Mouse (Mus musculus) CH12.LX (cell line): Measurements from ENCODE around the gene Gm12185.
"Not testable (repeated sequence)": the region's sequence is repeated elsewhere in the genome, so short reads cannot be mapped to it uniquely, and the experiment has no call there.

ENCODE experiments used
- CTCF ChIP-seq, 2 experiments: IDR thresholded peaks in 1 of 2; conservative IDR thresholded peaks in 1 of 2; 2 replicates each; pipeline ENCODE4 v1.5.1; 2011 to 2012; ENCODE audit warnings: low read depth in 2 of 2, low read length in 2 of 2, improper control_type of control experiment in 1 of 2, inconsistent platforms in 1 of 2, mild to moderate bottlenecking in 1 of 2, moderate library complexity in 1 of 2
- E2F4 ChIP-seq: IDR thresholded peaks from 2 replicates; pipeline ENCODE4 v1.6.1; 2011; ENCODE audit warnings: low read depth, low read length, improper control_type of control experiment; ENCODE audit not compliant: insufficient replicate concordance
- EP300 ChIP-seq: IDR thresholded peaks from 2 replicates; pipeline ENCODE4 v1.6.1; 2011; ENCODE audit warnings: low read length, improper control_type of control experiment
- GABPA ChIP-seq: IDR thresholded peaks from 2 replicates; pipeline ENCODE4 v1.6.1; 2012; ENCODE audit warnings: low read depth, low read length, improper control_type of control experiment, inconsistent platforms; ENCODE audit not compliant: insufficient replicate concordance
- POLR2A ChIP-seq: IDR thresholded peaks from 2 replicates; pipeline ENCODE4 v1.6.1; 2011; ENCODE audit warnings: low read depth, mild to moderate bottlenecking, improper control_type of control experiment, low read length
- POLR2AphosphoS2 ChIP-seq: IDR thresholded peaks from 2 replicates; pipeline ENCODE4 v1.6.1; 2011; ENCODE audit warnings: low read depth, low read length, improper control_type of control experiment
- ZC3H11A ChIP-seq: IDR thresholded peaks from 2 replicates; pipeline ENCODE4 v1.6.1; 2012; ENCODE audit warnings: low read depth, mild to moderate bottlenecking, inconsistent platforms, low read length, improper control_type of control experiment
- ZMIZ1 ChIP-seq: IDR thresholded peaks from 2 replicates; pipeline ENCODE4 v1.6.1; 2012; ENCODE audit warnings: low read depth, mild to moderate bottlenecking, inconsistent platforms, low read length, improper control_type of control experiment

DNA sequence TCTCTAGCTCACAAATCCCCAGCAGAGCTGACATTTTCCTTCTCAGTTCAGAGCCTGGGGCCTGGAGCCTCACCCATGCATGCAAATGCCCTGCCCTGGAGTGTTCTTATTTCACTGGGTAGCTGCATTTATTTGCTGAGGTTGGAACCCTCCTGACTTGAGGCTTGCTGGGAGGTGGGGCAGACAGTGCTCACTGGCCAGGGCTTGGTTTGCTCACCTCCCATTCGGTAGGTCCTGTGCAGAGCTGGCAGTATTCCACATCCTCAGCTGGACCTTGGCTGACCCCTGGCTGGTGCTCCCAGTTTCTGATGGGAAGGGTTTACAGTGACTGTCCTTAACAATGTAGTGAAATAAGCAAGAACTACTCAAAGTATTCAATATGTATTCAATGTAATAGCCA is 14.8 kb upstream of the Gm12185 start:
- not testable (repeated sequence) for TF ChIP-seq CTCF (conservative IDR thresholded peaks at IDR 0.05 in 1 of 2, IDR thresholded peaks at IDR 0.05 in 1 of 2; ENCODE audit: low read depth in 2 of 2, low read length in 2 of 2); ZMIZ1; POLR2A; E2F4; POLR2AphosphoS2; GABPA; EP300; ZC3H11A
